Mouse (Mus musculus) neural tube, embryonic 10.5 days (tissue): ENCODE measurements at regions not wholly inside any gene's neighbourhood (a gene's known extent, or its start where the extent isn't known, plus 50 kb on each side); places are given as distances from the start of the nearest gene placed in this dataset.
A peak's percentile ranks its signal among the peaks of the same experiment; 100 is the strongest.

ENCODE experiments used
- DNase-seq: peaks from one replicate; pipeline ENCODE4 v3.0.0-alpha.2; 2017; ENCODE audit warnings: low spot score; ENCODE audit errors: extremely low spot score

GRCm38 (mm10) chr1:35860779-35861178 is 207.4 kb upstream of the Hs6st1 start:
- no peak for DNase-seq

- no peak for DNase-seq
These were observed 206.0 kb upstream of the Hs6st1 start for GRCm38 (mm10) chr1:35862196-35862595.

DNA sequence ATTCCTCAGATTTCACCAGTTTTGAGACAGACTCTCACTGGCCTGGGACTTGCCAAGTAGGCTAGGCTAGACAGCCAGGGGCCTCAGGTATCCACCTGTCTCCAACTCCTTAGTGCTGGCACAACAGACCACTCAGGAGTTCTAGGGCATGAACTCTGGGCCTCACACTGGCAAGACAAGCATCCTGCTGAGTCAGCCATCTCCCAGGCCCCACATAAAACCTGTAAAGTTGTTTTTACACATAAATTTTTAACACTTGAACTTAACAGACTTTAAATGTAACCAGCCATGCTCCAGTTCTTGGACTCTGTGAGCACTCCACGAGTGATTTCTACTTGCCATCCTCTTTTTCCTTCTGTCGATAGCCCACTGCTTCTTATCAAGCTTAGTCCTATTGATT is 205.5 kb upstream of the Hs6st1 start:
- no peak for DNase-seq

GRCm38 (mm10) chr1:35864246-35864645 is 204.0 kb upstream of the Hs6st1 start:
- no peak for DNase-seq

GRCm38 (mm10) chr1:35865263-35865662 is 202.9 kb upstream of the Hs6st1 start:
- DNase-seq, result no peak

- no peak for DNase-seq
These were observed 201.6 kb upstream of the Hs6st1 start for GRCm38 (mm10) chr1:35866643-35867042.

DNA sequence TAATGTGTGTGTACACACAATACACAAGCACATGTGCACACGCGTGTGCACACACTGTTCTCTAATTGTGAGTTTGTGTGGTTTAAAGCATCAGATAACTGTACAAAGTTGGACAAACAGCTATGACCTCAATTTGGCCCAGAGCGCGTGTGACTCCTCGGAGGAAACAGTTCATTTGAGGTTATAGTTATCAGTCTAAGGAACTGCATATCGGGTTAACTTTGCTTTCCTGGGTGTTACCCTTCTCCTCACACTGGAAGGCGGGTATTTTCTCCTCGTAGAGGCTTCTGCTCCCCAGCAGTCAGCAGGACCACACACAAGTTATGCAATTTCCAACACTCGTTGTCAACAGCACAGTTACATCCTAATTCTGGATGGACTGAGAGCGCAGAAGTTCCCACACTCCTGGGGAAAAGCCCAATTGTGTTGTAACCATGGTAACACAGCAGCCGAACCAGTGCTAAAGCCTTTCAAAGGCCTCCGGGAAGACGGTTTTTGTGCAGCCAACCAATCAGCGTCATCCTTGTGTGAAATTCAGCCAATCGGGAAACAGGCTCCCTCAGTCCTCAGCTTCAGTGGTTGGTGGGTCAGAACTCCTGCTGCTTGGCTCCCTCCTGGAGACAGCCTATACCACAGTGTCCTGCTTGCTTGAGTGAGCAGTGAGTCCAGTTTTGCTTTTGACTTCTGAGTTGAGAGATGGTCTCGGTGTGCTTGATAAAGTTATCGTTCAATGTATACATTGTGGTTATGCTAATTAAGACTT is 198.6 kb upstream of the Hs6st1 start:
- peak; percentile 68 for DNase-seq

- DNase-seq, result no peak
These were observed 197.9 kb upstream of the Hs6st1 start for GRCm38 (mm10) chr1:35870144-35870827.

- no peak for DNase-seq
These were observed 195.2 kb upstream of the Hs6st1 start for GRCm38 (mm10) chr1:35873038-35873437.

DNA sequence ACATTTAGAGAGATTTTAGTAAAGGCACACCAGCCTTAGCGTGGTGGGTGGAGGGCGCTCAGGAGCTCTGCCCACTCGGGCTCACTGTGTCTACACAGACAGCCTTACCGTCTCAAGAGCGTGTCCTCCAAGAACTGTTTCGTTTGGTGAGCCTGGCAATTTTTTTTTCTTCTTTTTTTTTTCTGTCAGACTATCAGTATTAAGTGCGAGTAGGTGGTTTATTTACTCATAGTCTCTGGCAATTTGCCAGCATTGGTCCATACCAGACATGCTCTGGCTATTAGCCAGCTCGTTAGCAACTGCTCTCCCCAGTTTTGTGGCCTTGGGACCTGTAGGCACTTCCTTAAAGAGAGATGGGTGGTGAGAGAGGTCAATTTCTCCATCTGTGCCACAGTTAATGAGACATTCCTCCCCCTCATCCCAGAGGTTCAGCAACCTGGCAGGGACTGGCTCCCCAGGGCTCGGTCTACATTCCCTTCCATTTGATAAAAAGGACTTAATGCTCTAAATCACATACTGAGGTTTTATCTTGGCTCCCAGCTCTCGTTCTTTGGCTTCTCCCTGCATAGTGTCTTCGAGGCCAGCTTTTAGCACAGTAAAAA is 192.9 kb upstream of the Hs6st1 start:
- DNase-seq, result no peak

DNA sequence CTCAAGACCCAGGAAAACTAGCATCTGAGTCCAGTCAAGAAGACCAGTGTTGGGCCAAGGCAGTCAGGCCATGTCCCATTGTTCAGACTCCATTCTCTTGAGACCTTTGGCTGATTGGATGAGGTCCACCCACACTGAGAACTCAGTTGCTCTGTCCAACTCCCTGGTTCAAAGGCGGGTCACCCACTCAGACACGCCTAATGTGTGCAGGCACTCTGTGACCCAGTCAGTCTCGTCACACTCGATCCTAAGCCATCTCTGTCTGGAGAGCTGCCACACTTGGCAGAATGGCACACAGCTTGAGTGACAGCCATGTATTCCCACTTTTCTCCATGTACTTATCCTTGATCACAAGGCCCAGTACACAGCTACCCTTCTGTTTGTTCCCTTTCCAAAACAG is 189.8 kb upstream of the Hs6st1 start:
- DNase-seq, result no peak

DNA sequence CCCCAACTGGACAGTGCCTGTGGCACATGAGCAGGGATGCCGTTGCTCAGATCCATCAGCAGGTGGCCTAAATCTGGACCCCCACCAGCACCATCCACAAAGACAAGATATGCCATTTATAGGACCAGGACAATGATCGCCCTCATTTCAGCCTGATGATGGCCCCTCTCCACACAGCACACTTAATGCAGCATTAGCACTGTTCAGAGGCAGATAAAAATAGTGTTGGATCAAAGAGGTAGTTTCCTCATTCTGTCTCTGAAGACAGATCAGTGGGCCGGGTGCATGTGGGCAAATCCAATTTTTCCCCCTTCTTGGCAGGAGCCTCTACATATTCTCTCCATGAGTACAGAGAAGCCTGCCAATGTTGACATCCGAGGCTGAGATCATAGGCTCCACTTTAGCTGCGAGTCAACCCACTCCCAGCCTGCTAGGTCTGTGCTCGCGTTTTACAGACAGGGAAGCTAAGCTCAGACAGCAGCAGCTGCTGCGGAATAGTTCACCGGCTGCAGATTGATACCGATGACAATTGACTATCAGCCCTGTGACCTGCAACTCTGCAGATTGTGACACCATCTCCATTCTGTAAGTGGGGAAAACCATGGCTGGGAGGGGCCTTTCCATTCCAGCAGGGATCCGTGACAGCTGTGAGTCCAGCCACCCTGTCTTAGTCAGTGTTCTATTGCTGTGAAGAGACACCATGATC is 188.7 kb upstream of the Hs6st1 start:
- no peak for DNase-seq

DNA sequence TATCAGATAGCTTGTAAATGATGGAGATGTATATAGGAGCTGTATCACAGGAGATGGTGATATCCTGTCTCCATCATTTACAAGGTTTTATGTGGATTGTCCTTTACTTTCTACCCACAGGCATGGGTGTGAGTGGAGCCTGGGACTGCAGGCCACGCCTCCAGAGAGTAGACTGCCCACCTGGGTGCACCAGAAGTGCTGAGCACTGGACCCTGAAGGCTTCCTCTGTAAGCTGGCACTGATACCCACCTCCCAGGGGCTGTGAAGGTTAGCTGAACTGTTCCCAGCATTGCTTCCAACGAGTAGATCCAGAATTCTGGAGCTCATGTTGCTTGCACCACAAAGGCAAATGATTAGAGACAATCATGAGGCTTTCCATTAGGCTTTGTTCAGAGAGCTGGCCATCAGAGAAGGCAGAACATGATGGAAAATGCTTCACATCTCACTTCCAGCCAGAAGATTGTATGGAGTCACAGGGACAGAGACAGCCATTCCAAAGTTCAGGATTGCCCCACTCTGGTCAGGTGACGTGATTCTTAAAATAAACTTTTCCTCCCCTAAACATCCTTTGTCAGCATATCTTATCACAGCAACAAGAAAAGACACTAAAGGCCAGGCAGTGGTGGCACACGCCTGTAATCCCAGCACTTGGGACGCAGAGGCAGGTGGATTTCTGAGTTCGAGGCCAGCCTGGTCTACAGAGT is 187.5 kb upstream of the Hs6st1 start:
- no peak for DNase-seq

- DNase-seq, result no peak
These were observed 186.7 kb upstream of the Hs6st1 start for GRCm38 (mm10) chr1:35881521-35881920.

GRCm38 (mm10) chr1:35882101-35882500 is 186.1 kb upstream of the Hs6st1 start:
- no peak for DNase-seq

GRCm38 (mm10) chr1:35889731-35890499 is 178.3 kb upstream of the Hs6st1 start:
- DNase-seq, result no peak

DNA sequence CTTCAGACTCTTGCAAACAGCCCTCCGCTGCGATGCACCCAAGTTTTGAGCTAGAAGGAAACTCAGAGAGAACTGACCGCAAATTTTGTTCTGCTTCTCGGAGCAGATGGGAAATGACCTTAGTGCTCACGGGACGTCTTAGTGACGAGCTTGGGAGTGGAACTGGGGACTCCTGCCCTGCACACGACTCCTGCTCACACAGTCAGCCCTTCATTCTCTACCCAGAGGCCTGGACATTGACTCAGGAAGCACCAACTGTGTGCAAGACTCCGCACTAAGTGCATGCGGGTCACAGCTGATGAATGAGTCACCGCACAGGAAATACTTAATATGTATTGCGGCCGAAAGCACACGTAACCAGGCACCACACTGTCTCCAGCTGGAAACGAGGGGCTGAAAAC is 177.7 kb upstream of the Hs6st1 start:
- DNase-seq, result no peak

DNA sequence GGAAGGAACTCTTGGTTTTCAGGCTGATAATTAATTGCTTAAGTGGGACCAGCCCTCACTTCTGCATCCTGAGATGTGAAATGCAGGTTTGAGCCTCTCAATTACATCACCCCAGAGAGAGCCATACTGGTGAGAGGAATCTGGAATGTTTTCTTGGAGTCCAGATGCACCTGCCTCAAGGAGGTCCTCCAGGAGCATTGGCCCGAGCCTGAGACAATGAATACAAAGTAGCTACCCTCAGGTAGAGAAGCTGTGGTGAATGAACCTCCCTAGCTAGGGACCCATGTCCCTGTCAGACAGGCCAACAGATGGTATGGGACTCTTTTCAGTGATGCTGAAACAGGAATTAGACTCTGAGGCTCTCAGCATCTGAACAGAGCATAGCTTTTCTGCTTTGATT is 168.7 kb upstream of the Hs6st1 start:
- no peak for DNase-seq

GRCm38 (mm10) chr1:35904001-35904547 is 164.1 kb upstream of the Hs6st1 start:
- DNase-seq, result no peak

GRCm38 (mm10) chr1:35913551-35913950 is 154.6 kb upstream of the Hs6st1 start:
- no peak for DNase-seq
